Mouse (Mus musculus) T-helper 2 cell (primary cell): ENCODE measurements around the gene Zfp319.

Experiments
- in situ Hi-C: fragments of 300-600 bp; cut with MboI, MseI; formaldehyde crosslinking; loops from one replicate; pipeline ENCODE4 v1.15.1; 2025; ENCODE audit warnings: high pct_unique_total_duplicates

Gene Zfp319

GRCm38 (mm10) chr8:95331720-95332436, at the start of gene Zfp319, which contains the start of gene Usb1:
Gene Zfp319, minus strand, starts transcription at chr8:95331950.
Gene Usb1, plus strand, starts transcription at chr8:95332284.
- in situ Hi-C loops, result loop anchor here (5.0 to 10.0 kb wide), 2 partner anchors 100 to 247 kb away; partner anchors contain the start of genes Cfap20 and Katnb1

GRCm38 (mm10) chr8:95380953-95381352, 49.2 kb upstream of the Zfp319 start:
- in situ Hi-C loops, result no loop called here

- in situ Hi-C loops, result loop anchor here (5.0 kb wide), 1 partner anchor 82 kb away; no protein-coding TSS in a partner anchor
These were observed 47.2 kb upstream of the Zfp319 start for GRCm38 (mm10) chr8:95378928-95379327.

- in situ Hi-C loops, result loop anchor here (5.0 kb wide), 1 partner anchor 81 kb away; no protein-coding TSS in a partner anchor
These were observed 46.1 kb upstream of the Zfp319 start for GRCm38 (mm10) chr8:95377863-95378291.

- in situ Hi-C loops, result loop anchor here (5.0 kb wide), 1 partner anchor 80 kb away; no protein-coding TSS in a partner anchor
These were observed 45.4 kb upstream of the Zfp319 start for GRCm38 (mm10) chr8:95377101-95377500.

- in situ Hi-C loops, result loop anchor here (5.0 kb wide), 1 partner anchor 79 kb away; no protein-coding TSS in a partner anchor
These were observed 44.7 kb upstream of the Zfp319 start for GRCm38 (mm10) chr8:95376309-95376999.

GRCm38 (mm10) chr8:95375374-95375930, 43.7 kb upstream of the Zfp319 start:
- in situ Hi-C loops, result loop anchor here (5.0 kb wide), 1 partner anchor 78 kb away; no protein-coding TSS in a partner anchor

GRCm38 (mm10) chr8:95374429-95374828, 42.7 kb upstream of the Zfp319 start:
- in situ Hi-C loops, result no loop called here

- in situ Hi-C loops, result no loop called here
These were observed 41.7 kb upstream of the Zfp319 start for GRCm38 (mm10) chr8:95373389-95374002.

GRCm38 (mm10) chr8:95369581-95370326, 38.0 kb upstream of the Zfp319 start:
- in situ Hi-C loops, result no loop called here

- in situ Hi-C loops, result no loop called here
These were observed 32.1 kb upstream of the Zfp319 start for GRCm38 (mm10) chr8:95363849-95364248.

GRCm38 (mm10) chr8:95362272-95362671, 30.5 kb upstream of the Zfp319 start:
- in situ Hi-C loops, result no loop called here

- in situ Hi-C loops, result no loop called here
These were observed 29.2 kb upstream of the Zfp319 start for GRCm38 (mm10) chr8:95361016-95361341.

- in situ Hi-C loops, result no loop called here
These were observed 28.6 kb upstream of the Zfp319 start for GRCm38 (mm10) chr8:95360181-95361015.

- in situ Hi-C loops, result loop anchor here (10.0 kb wide), 1 partner anchor 486 kb away; no protein-coding TSS in a partner anchor
These were observed 27.0 kb upstream of the Zfp319 start for GRCm38 (mm10) chr8:95358550-95359411.

GRCm38 (mm10) chr8:95354606-95355005, 22.9 kb upstream of the Zfp319 start:
- in situ Hi-C loops, result loop anchor here (10.0 kb wide), 1 partner anchor 490 kb away; no protein-coding TSS in a partner anchor

GRCm38 (mm10) chr8:95352871-95353866, 21.4 kb upstream of the Zfp319 start:
- in situ Hi-C loops, result loop anchor here (10.0 kb wide), 1 partner anchor 492 kb away; no protein-coding TSS in a partner anchor
